Mouse (Mus musculus) heart, embryonic 16.5 days (tissue): ENCODE data around the gene Fkbp8. TPM values are rescaled to one million over a fixed set of nuclear protein-coding genes. Genes with fewer than 3 reads are reported as not detected.

ENCODE experiments used
- ATAC-seq: fragments of 200-750 bp; cut with Nextera tagmentation; replicated peaks from 2 replicates; pipeline ENCODE4 v1.8.0; 2017; ENCODE audit warnings: moderate number of reproducible peaks; ENCODE audit not compliant: insufficient read depth, low FRiP score; ENCODE audit errors: extremely low read depth
- H3K27ac ChIP-seq: fragments of 300-500 bp; sonication (generic); 2 replicates; pipeline ENCODE4 v1.5.1; 2014; ENCODE audit warnings: mild to moderate bottlenecking, low read length, control low read depth, moderate library complexity
- H3K27me3 ChIP-seq: fragments of 300-500 bp; sonication (generic); 2 replicates; pipeline ENCODE4 v1.6.1; 2014; ENCODE audit warnings: low read length, mixed read lengths; ENCODE audit not compliant: control insufficient read depth, insufficient read depth
- H3K36me3 ChIP-seq: fragments of 300-500 bp; sonication (generic); 2 replicates; pipeline ENCODE4 v1.6.1; 2014; ENCODE audit not compliant: control insufficient read depth, insufficient read depth
- H3K4me1 ChIP-seq: fragments of 300-500 bp; sonication (generic); 2 replicates; pipeline ENCODE4 v1.6.1; 2014; ENCODE audit warnings: low read length, mixed read lengths; ENCODE audit not compliant: control insufficient read depth, insufficient read depth
- H3K4me2 ChIP-seq: fragments of 300-500 bp; sonication (generic); 2 replicates; pipeline ENCODE4 v1.6.1; 2014; ENCODE audit warnings: low read depth, mild to moderate bottlenecking, control low read depth, low read length
- H3K4me3 ChIP-seq: fragments of 300-500 bp; sonication (generic); 2 replicates; pipeline ENCODE4 v1.5.1; 2014; ENCODE audit warnings: mild to moderate bottlenecking, control low read depth, low read length
- H3K9ac ChIP-seq: fragments of 300-500 bp; sonication (generic); 2 replicates; pipeline ENCODE4 v1.6.1; 2014; ENCODE audit warnings: low read length, control low read depth
- H3K9me3 ChIP-seq: fragments of 300-500 bp; sonication (generic); replicated peaks from 2 replicates; pipeline ENCODE4 v1.6.1; 2016; ENCODE audit warnings: low read length; ENCODE audit not compliant: control insufficient read depth
- WGBS: fragments of 180-500 bp; shearing (Covaris S2); extraction: QIAGEN DNeasy Blood & Tissue Kit; methylation state at CpG from one replicate; pipeline ENCODE4 v1.1.7; 2014; 5-methylcytosine and 5-hydroxymethylcytosine counted together
- polyA plus RNA-seq: library from polyadenylated mRNA; unstranded; fragments of >200 nt; fragmentation: Nextera tagmentation; extraction: Ambion mirVana; gene quantifications from 2 replicates; pipeline ENCODE4 v1.2.1, GENCODE M21; 2015

Gene Fkbp8
- polyA plus RNA-seq, 1 experiment from 2014 or later, result 273 TPM

- Histone ChIP-seq H3K9me3 (no peaks in the 10 kb centered on the region), H3K27me3 (peaks cover 65% of the 10 kb centered on the region), H3K9ac (no peak overlapping the region), H3K4me3 (no peak overlapping the region), H3K27ac (no peak overlapping the region), H3K4me1 (peaks cover 17% of the 10 kb centered on the region), H3K36me3 (no peaks in the 10 kb centered on the region), H3K4me2 (peak overlapping the region; percentile 31; the same call in 1 of the 2 replicates)
- 9% methylated on average over 39 of the region's 39 CpGs for WGBS
- no peak for ATAC-seq
Observed at GRCm38 (mm10) chr8:70500386-70501301, 26.9 kb upstream of the Fkbp8 start.

GRCm38 (mm10) chr8:70501820-70502529 is 25.5 kb upstream of the Fkbp8 start:
- Histone ChIP-seq H3K9me3 (no peaks in the 10 kb centered on the region), H3K9ac (peak overlapping the region; percentile 2; the same call in 1 of the 2 replicates), H3K4me2 (peak overlapping the region; percentile 31), H3K27ac (no peak overlapping the region), H3K27me3 (peaks cover 51% of the 10 kb centered on the region), H3K4me1 (peaks cover 21% of the 10 kb centered on the region), H3K36me3 (no peaks in the 10 kb centered on the region), H3K4me3 (0 out of 2 replicates have a peak overlapping the region, but pooled peaks have one; percentile 1)
- no peak for ATAC-seq
- 15% methylated on average over 23 of the region's 23 CpGs for WGBS

- H3K9me3 ChIP-seq, result no peaks in the 10 kb centered on the region
- peaks cover 21% of the 10 kb centered on the region for H3K4me1 ChIP-seq
- H3K36me3 ChIP-seq, result peaks cover 2% of the 10 kb centered on the region
- WGBS, result 30% methylated on average over 12 of the region's 12 CpGs
- ATAC-seq, result no peak
- H3K27me3 ChIP-seq, result peaks cover 46% of the 10 kb centered on the region
- H3K27ac ChIP-seq, result no peak overlapping the region
- no peak overlapping the region for H3K9ac ChIP-seq
- H3K4me2 ChIP-seq, result peak overlapping the region; percentile 31
- H3K4me3 ChIP-seq, result no peak overlapping the region
Observed at GRCm38 (mm10) chr8:70502540-70502939, 25.0 kb upstream of the Fkbp8 start.

GRCm38 (mm10) chr8:70503062-70503750 is 24.3 kb upstream of the Fkbp8 start:
- Histone ChIP-seq H3K27me3 (peaks cover 40% of the 10 kb centered on the region), H3K4me2 (no peak overlapping the region), H3K4me1 (peaks cover 21% of the 10 kb centered on the region), H3K9me3 (no peaks in the 10 kb centered on the region), H3K27ac (no peak overlapping the region), H3K36me3 (peaks cover 7% of the 10 kb centered on the region), H3K4me3 (no peak overlapping the region), H3K9ac (no peak overlapping the region)
- WGBS, result 17% methylated on average over 46 of the region's 46 CpGs
- ATAC-seq, result no peak; the same call in 1 of the 2 replicates

GRCm38 (mm10) chr8:70504291-70504716 is 23.2 kb upstream of the Fkbp8 start:
- no peak overlapping the region for H3K4me2 ChIP-seq
- peaks cover 12% of the 10 kb centered on the region for H3K36me3 ChIP-seq
- H3K27ac ChIP-seq, result no peak overlapping the region
- no peak overlapping the region for H3K9ac ChIP-seq
- no peaks in the 10 kb centered on the region for H3K9me3 ChIP-seq
- peaks cover 29% of the 10 kb centered on the region for H3K27me3 ChIP-seq
- H3K4me1 ChIP-seq, result peaks cover 29% of the 10 kb centered on the region
- no peak overlapping the region for H3K4me3 ChIP-seq
- ATAC-seq, result no peak
- 58% methylated on average over 16 of the region's 16 CpGs for WGBS

GRCm38 (mm10) chr8:70504851-70505250 is 22.7 kb upstream of the Fkbp8 start:
- Histone ChIP-seq H3K27ac (no peak overlapping the region), H3K36me3 (peaks cover 12% of the 10 kb centered on the region), H3K27me3 (peaks cover 23% of the 10 kb centered on the region), H3K9me3 (no peaks in the 10 kb centered on the region), H3K4me2 (no peak overlapping the region), H3K9ac (no peak overlapping the region), H3K4me3 (no peak overlapping the region), H3K4me1 (peaks cover 31% of the 10 kb centered on the region)
- no peak for ATAC-seq
- WGBS, result 81% methylated on average over 3 of the region's 3 CpGs

- no peaks in the 10 kb centered on the region for H3K9me3 ChIP-seq
- peak overlapping the region; percentile 80 for H3K9ac ChIP-seq
- no peak for ATAC-seq
- H3K4me2 ChIP-seq, result peak overlapping the region; percentile 73
- peaks cover 31% of the 10 kb centered on the region for H3K4me1 ChIP-seq
- H3K36me3 ChIP-seq, result peaks cover 12% of the 10 kb centered on the region
- 37% methylated on average over 32 of the region's 32 CpGs for WGBS
- peak overlapping the region; percentile 84 for H3K27ac ChIP-seq
- peaks cover 18% of the 10 kb centered on the region for H3K27me3 ChIP-seq
- peak overlapping the region; percentile 61 for H3K4me3 ChIP-seq
Observed at GRCm38 (mm10) chr8:70505698-70506327, 21.7 kb upstream of the Fkbp8 start.

- ATAC-seq, result peak; percentile 87
- H3K9ac ChIP-seq, result peak within 1 kb of the TSS; percentile 80
- H3K9me3 ChIP-seq, result no peaks in the 10 kb centered on the region
- peaks cover 12% of the 10 kb centered on the region for H3K36me3 ChIP-seq
- H3K27ac ChIP-seq, result peak within 1 kb of the TSS; percentile 84
- peaks cover 33% of the 10 kb centered on the region for H3K4me1 ChIP-seq
- peak within 1 kb of the TSS; percentile 61 for H3K4me3 ChIP-seq
- H3K27me3 ChIP-seq, result peaks cover 12% of the 10 kb centered on the region
- peak within 1 kb of the TSS; percentile 73 for H3K4me2 ChIP-seq
- WGBS, result 3% methylated on average over 40 of the region's 40 CpGs
Observed at GRCm38 (mm10) chr8:70506328-70507026, 21.0 kb upstream of the Fkbp8 start, which contains the start of gene Rex1bd. Gene Rex1bd, minus strand, starts transcription at chr8:70506752.
